Mouse (Mus musculus) CH12.LX (cell line): ENCODE data around the gene Spsb2. TPM values are rescaled to one million over a fixed set of nuclear protein-coding genes. Genes with fewer than 3 reads are reported as not detected.

ENCODE experiments used
- DNase-seq: peaks from one replicate; pipeline ENCODE4 v3.0.0-alpha.2; 2013; ENCODE audit errors: extremely low read depth
- H3K27ac ChIP-seq: 2 replicates; pipeline ENCODE4 v1.5.1; 2012; ENCODE audit warnings: low read depth, mild to moderate bottlenecking, control low read depth, moderate library complexity; ENCODE audit not compliant: insufficient read depth
- H3K27me3 ChIP-seq: replicated peaks from 2 replicates; pipeline ENCODE3; 2012; ENCODE audit warnings: inconsistent platforms
- H3K36me3 ChIP-seq, 2 experiments: replicated peaks in 1 of 2; 2 replicates each; pipeline versions ENCODE3 to v1.6.1; 2012; ENCODE audit warnings: inconsistent platforms in 1 of 2, low read length in 1 of 2, mild to moderate bottlenecking in 1 of 2, mixed read lengths in 1 of 2, moderate library complexity in 1 of 2; ENCODE audit not compliant: control insufficient read depth in 1 of 2, insufficient read depth in 1 of 2
- H3K4me1 ChIP-seq, 2 experiments: 2 replicates each; pipeline ENCODE4 v1.6.1; 2012; ENCODE audit warnings: inconsistent platforms in 1 of 2, moderate library complexity in 1 of 2; ENCODE audit not compliant: insufficient read depth in 2 of 2, control insufficient read depth in 1 of 2
- H3K4me2 ChIP-seq: 2 replicates; pipeline ENCODE4 v1.6.1; 2012; ENCODE audit warnings: low read depth, mild to moderate bottlenecking, control low read depth; ENCODE audit not compliant: poor library complexity, insufficient read depth, severe bottlenecking
- H3K4me3 ChIP-seq, 3 experiments: fragments of 150-350 bp in 1 of 3; sonication (generic) in 1 of 3; replicated peaks in 1 of 3; 2 replicates each; pipeline versions ENCODE3 to v1.5.1; 2011 to 2012; ENCODE audit warnings: low read depth in 2 of 3, low read length in 2 of 3, mild to moderate bottlenecking in 2 of 3, moderate library complexity in 2 of 3, control low read depth in 1 of 3, improper control_type of control experiment in 1 of 3, inconsistent platforms in 1 of 3, mixed read lengths in 1 of 3; ENCODE audit not compliant: poor library complexity in 1 of 3
- H3K79me2 ChIP-seq: replicated peaks from 2 replicates; pipeline ENCODE4 v1.6.1; 2012; ENCODE audit warnings: mild to moderate bottlenecking, moderate library complexity; ENCODE audit not compliant: control insufficient read depth, poor library complexity, insufficient read depth, severe bottlenecking; ENCODE audit errors: extremely low read depth
- H3K9ac ChIP-seq: 2 replicates; pipeline ENCODE4 v1.6.1; 2012; ENCODE audit warnings: low read depth, mild to moderate bottlenecking, control low read depth, moderate library complexity; ENCODE audit not compliant: insufficient read depth
- H3K9me3 ChIP-seq: replicated peaks from 2 replicates; pipeline ENCODE3; 2012; ENCODE audit warnings: low read length, inconsistent platforms, mixed read lengths
- BHLHE40 ChIP-seq: IDR thresholded peaks from 2 replicates; pipeline ENCODE4 v1.6.1; 2011; ENCODE audit warnings: mild to moderate bottlenecking, low read depth, low read length, improper control_type of control experiment
- CTCF ChIP-seq, 2 experiments: IDR thresholded peaks in 1 of 2; conservative IDR thresholded peaks in 1 of 2; 2 replicates each; pipeline ENCODE4 v1.5.1; 2011 to 2012; ENCODE audit warnings: low read depth in 2 of 2, low read length in 2 of 2, improper control_type of control experiment in 1 of 2, inconsistent platforms in 1 of 2, mild to moderate bottlenecking in 1 of 2, moderate library complexity in 1 of 2
- E2F4 ChIP-seq: IDR thresholded peaks from 2 replicates; pipeline ENCODE4 v1.6.1; 2011; ENCODE audit warnings: low read depth, low read length, improper control_type of control experiment; ENCODE audit not compliant: insufficient replicate concordance
- ELF1 ChIP-seq: IDR thresholded peaks from 2 replicates; pipeline ENCODE4 v1.6.1; 2014; ENCODE audit warnings: low read depth, mild to moderate bottlenecking, inconsistent platforms, low read length, improper control_type of control experiment
- EP300 ChIP-seq: IDR thresholded peaks from 2 replicates; pipeline ENCODE4 v1.6.1; 2011; ENCODE audit warnings: low read length, improper control_type of control experiment
- ETS1 ChIP-seq: conservative IDR thresholded peaks from 2 replicates; pipeline ENCODE4 v1.6.1; 2012; ENCODE audit warnings: low read depth, mild to moderate bottlenecking, inconsistent platforms, low read length, improper control_type of control experiment, moderate library complexity
- GABPA ChIP-seq: IDR thresholded peaks from 2 replicates; pipeline ENCODE4 v1.6.1; 2012; ENCODE audit warnings: low read depth, low read length, improper control_type of control experiment, inconsistent platforms; ENCODE audit not compliant: insufficient replicate concordance
- HCFC1 ChIP-seq: IDR thresholded peaks from 2 replicates; pipeline ENCODE4 v1.6.1; 2012; ENCODE audit warnings: low read depth, mild to moderate bottlenecking, inconsistent platforms, low read length, improper control_type of control experiment
- IRF4 ChIP-seq: IDR thresholded peaks from 2 replicates; pipeline ENCODE4 v1.6.1; 2014; ENCODE audit warnings: low read depth, mild to moderate bottlenecking, inconsistent platforms, low read length, improper control_type of control experiment
- JUND ChIP-seq: conservative IDR thresholded peaks from 2 replicates; pipeline ENCODE4 v1.6.1; 2011; ENCODE audit warnings: low read depth, low read length, improper control_type of control experiment
- KAT2A ChIP-seq: IDR thresholded peaks from 2 replicates; pipeline ENCODE4 v1.6.1; 2012; ENCODE audit warnings: low read length, improper control_type of control experiment, inconsistent platforms; ENCODE audit not compliant: insufficient replicate concordance
- MAFK ChIP-seq: IDR thresholded peaks from 2 replicates; pipeline ENCODE4 v1.6.1; 2011; ENCODE audit warnings: low read length, improper control_type of control experiment; ENCODE audit not compliant: insufficient replicate concordance
- MAX ChIP-seq: IDR thresholded peaks from 2 replicates; pipeline ENCODE4 v1.6.1; 2011; ENCODE audit warnings: low read length, improper control_type of control experiment
- MAZ ChIP-seq: IDR thresholded peaks from 2 replicates; pipeline ENCODE4 v1.6.1; 2012; ENCODE audit warnings: low read depth, mild to moderate bottlenecking, inconsistent platforms, low read length, improper control_type of control experiment, moderate library complexity
- MEF2A ChIP-seq: IDR thresholded peaks from 2 replicates; pipeline ENCODE4 v1.6.1; 2014; ENCODE audit warnings: low read depth, mild to moderate bottlenecking, inconsistent platforms, low read length, improper control_type of control experiment, borderline replicate concordance
- MXI1 ChIP-seq: IDR thresholded peaks from 2 replicates; pipeline ENCODE4 v1.6.1; 2011; ENCODE audit warnings: mild to moderate bottlenecking, low read depth, low read length, improper control_type of control experiment
- MYC ChIP-seq: IDR thresholded peaks from 2 replicates; pipeline ENCODE4 v1.6.1; 2011; ENCODE audit warnings: low read depth, mild to moderate bottlenecking, improper control_type of control experiment, low read length
- NELFE ChIP-seq: IDR thresholded peaks from 2 replicates; pipeline ENCODE4 v1.6.1; 2011; ENCODE audit warnings: low read depth, low read length, improper control_type of control experiment
- POLR2A ChIP-seq: IDR thresholded peaks from 2 replicates; pipeline ENCODE4 v1.6.1; 2011; ENCODE audit warnings: low read depth, mild to moderate bottlenecking, improper control_type of control experiment, low read length
- RAD21 ChIP-seq: IDR thresholded peaks from 2 replicates; pipeline ENCODE4 v1.6.1; 2011; ENCODE audit warnings: low read depth, mild to moderate bottlenecking, low read length, improper control_type of control experiment, moderate library complexity
- SIN3A ChIP-seq: IDR thresholded peaks from 2 replicates; pipeline ENCODE4 v1.6.1; 2012; ENCODE audit warnings: low read length, improper control_type of control experiment, inconsistent platforms
- SMC3 ChIP-seq: IDR thresholded peaks from 2 replicates; pipeline ENCODE4 v1.6.1; 2011; ENCODE audit warnings: low read depth, low read length, improper control_type of control experiment
- ZNF384 ChIP-seq: IDR thresholded peaks from 2 replicates; pipeline ENCODE4 v1.6.1; 2012; ENCODE audit warnings: low read depth, low read length, improper control_type of control experiment, inconsistent platforms
- dilution Hi-C: fragments of 300-500 bp; cut with MboI; formaldehyde crosslinking; loops from 2 replicates; pipeline ENCODE4 v1.14.3; 2020; ENCODE audit warnings: low sequenced_read_pairs; ENCODE audit not compliant: extremely low pct_unique_long_range_greater_than_20kb, extremely low pct_ligation_motif_present
- in situ Hi-C: fragments of 300-500 bp; cut with MboI; formaldehyde crosslinking; loops from 3 replicates; pipeline ENCODE4 v1.14.3; 2019; ENCODE audit warnings: low sequenced_read_pairs, low pct_ligation_motif_present, low pct_unique_long_range_greater_than_20kb, mixed read lengths
- polyA plus RNA-seq: library from polyadenylated mRNA; unstranded; fragments of >175 nt; gene quantifications from 2 replicates; pipeline ENCODE4 v1.2.1, GENCODE M21; 2012; ENCODE audit warnings: low read depth; ENCODE audit not compliant: insufficient read length
- total RNA-seq, 2 experiments: library from RNA; depleted of rRNA; stranded (reverse); fragments of 300-350 nt in 1 of 2; fragments of >200 nt in 1 of 2; gene quantifications; 2 replicates each; pipeline ENCODE4 v1.2.3; 2012 to 2014

The Spsb2 gene
- total and polyA plus RNA-seq, 3 experiments = 2.4 to 3.3 TPM; not detected in 1

DNA sequence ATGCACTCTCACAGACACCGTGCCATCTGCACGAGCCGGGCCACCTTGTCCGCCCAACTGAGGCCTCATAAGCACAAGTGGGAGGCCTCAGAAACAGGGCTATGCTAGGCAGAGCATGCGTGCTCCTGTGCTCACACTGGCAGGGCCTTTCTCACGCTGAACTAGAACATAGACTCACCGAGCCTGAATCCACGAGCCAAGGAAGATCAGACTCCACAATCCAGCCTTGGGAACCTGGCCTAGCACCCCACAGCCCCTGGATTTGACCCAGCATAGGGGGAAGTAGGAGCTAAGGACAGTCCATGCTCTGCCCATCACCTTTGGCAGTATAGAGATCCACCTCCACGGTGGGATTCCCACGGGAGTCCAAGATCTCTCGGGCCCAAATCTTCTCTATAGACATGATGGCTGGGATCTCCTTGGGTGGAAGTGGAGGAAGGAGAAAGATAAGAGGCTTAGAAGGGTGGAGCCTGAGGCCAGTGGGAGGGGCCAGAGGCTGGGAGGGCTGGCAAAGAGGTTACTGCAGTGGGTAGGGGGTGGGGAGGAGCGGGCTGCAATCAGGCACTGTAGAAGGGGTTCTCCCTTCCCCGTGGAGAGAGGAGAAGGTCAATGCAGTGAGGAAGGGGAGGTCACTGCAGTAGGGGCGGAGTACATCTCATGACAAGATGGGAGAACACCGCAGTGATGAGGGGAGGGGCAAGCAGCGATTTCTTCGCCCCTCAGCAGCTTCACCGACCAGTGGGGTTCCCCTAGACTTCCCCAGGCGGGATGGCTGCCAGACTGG is 40.3 kb upstream of the Spsb2 start (continued):
- TF ChIP-seq ELF1 (peak; percentile 30; the same call in 1 of the 2 replicates), EP300 (no peak), JUND (no peak), SMC3 (no peak), KAT2A (no peak), MYC (no peak), HCFC1 (no peak), POLR2A (no peak), RAD21 (no peak), BHLHE40 (no peak), ETS1 (peak; percentile 35), CTCF (conservative IDR thresholded peaks at IDR 0.05 in 1 of 2, IDR thresholded peaks at IDR 0.05 in 1 of 2; ENCODE audit: low read depth in 2 of 2, low read length in 2 of 2) (no peak), ZNF384 (no peak), SIN3A (0 out of 2 replicates have a peak, but pooled peaks have one; percentile 28), MEF2A (no peak), MAZ (peak; percentile 82), MXI1 (no peak), E2F4 (no peak), NELFE (no peak), GABPA (no peak), IRF4 (no peak; the same call in 1 of the 2 replicates)

DNA sequence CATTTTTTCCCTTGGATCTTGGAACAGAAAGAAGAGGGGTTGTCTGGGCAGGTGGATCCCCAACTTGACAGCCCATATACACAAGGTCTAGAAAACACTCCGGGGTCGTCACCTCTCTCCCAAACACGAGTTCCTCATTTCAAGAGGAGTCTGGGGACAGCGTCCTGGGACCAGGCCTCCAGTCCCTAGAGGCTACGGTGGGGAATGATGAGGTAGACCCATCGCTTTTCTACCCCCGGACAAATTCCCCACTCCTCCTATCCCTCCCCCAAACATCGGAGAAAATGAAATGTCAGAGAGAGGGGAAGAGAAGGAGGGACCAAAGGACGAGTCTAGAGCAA is 39.8 kb upstream of the Spsb2 start:
- peaks cover 7 to 33% of the 10 kb centered on the region in 2 experiments for H3K4me1 ChIP-seq
- dilution Hi-C loops (no loop called here), in situ Hi-C loops (no loop called here)
- peak; percentile 39 for DNase-seq
- TF ChIP-seq ELF1 (no peak), SIN3A (0 out of 2 replicates have a peak, but pooled peaks have one; percentile 26), MXI1 (no peak), MAFK (no peak), MAX (no peak), IRF4 (no peak)
- H3K9me3 ChIP-seq = no peaks in the 10 kb centered on the region
- peak overlapping the region; percentile 80 for H3K4me2 ChIP-seq
- H3K27me3 ChIP-seq = peaks cover 13% of the 10 kb centered on the region
- H3K27ac ChIP-seq = peak overlapping the region; percentile 76; the same call in 1 of the 2 replicates
- H3K9ac ChIP-seq = peak overlapping the region; percentile 86
- H3K79me2 ChIP-seq = no peaks in the 10 kb centered on the region
- peaks cover 20 to 37% of the 10 kb centered on the region in 2 experiments for H3K36me3 ChIP-seq
- H3K4me3 ChIP-seq = peak overlapping the region; percentile 67 to 98 (median 88)
